Mouse (Mus musculus) intestine, embryonic 16.5 days (tissue): ENCODE results near the gene Htatip2. TPM values are rescaled to one million over a fixed set of nuclear protein-coding genes. Genes with fewer than 3 reads are reported as not detected.

Experiments used
- ATAC-seq: fragments of 200-750 bp; cut with Nextera tagmentation; 2 replicates; pipeline ENCODE4 v1.8.0; 2017; ENCODE audit warnings: moderate TSS enrichment, moderate library complexity
- H3K27ac ChIP-seq: fragments of 300-500 bp; sonication (generic); 2 replicates; pipeline ENCODE4 v1.5.1; 2014; ENCODE audit warnings: mild to moderate bottlenecking, low read length
- H3K27me3 ChIP-seq: fragments of 300-500 bp; sonication (generic); replicated peaks from 2 replicates; pipeline ENCODE4 v1.6.1; 2014; ENCODE audit warnings: low read length, control low read depth, mixed read lengths; ENCODE audit not compliant: control insufficient read depth, insufficient read depth
- H3K36me3 ChIP-seq: fragments of 300-500 bp; sonication (generic); 2 replicates; pipeline ENCODE4 v1.6.1; 2014; ENCODE audit warnings: low read length, control low read depth; ENCODE audit not compliant: control insufficient read depth, insufficient read depth
- H3K4me1 ChIP-seq: fragments of 300-500 bp; sonication (generic); 2 replicates; pipeline ENCODE4 v1.6.1; 2014; ENCODE audit warnings: low read length, control low read depth, mixed read lengths; ENCODE audit not compliant: control insufficient read depth, insufficient read depth
- H3K4me2 ChIP-seq: fragments of 300-500 bp; sonication (generic); 2 replicates; pipeline ENCODE4 v1.6.1; 2014; ENCODE audit warnings: low read depth, low read length, control low read depth
- H3K4me3 ChIP-seq: fragments of 300-500 bp; sonication (generic); 2 replicates; pipeline ENCODE4 v1.5.1; 2014; ENCODE audit warnings: mild to moderate bottlenecking, low read length
- H3K9ac ChIP-seq: fragments of 300-500 bp; sonication (generic); 2 replicates; pipeline ENCODE4 v1.6.1; 2014; ENCODE audit warnings: low read depth, low read length
- H3K9me3 ChIP-seq: fragments of 300-500 bp; sonication (generic); 2 replicates; pipeline ENCODE4 v1.6.1; 2016; ENCODE audit warnings: low read length, control low read depth; ENCODE audit not compliant: control insufficient read depth
- WGBS: fragments of 180-500 bp; shearing (Covaris S2); extraction: QIAGEN DNeasy Blood & Tissue Kit; methylation state at CpG from one replicate; pipeline ENCODE4 v1.1.7; 2014; 5-methylcytosine and 5-hydroxymethylcytosine counted together
- polyA plus RNA-seq: library from polyadenylated mRNA; unstranded; fragments of >200 nt; fragmentation: Nextera tagmentation; extraction: Ambion mirVana; gene quantifications from 2 replicates; pipeline ENCODE4 v1.2.1, GENCODE M21; 2015

The Htatip2 gene
- polyA plus RNA-seq, 1 experiment from 2014 or later = 26.0 TPM

- WGBS = 95% methylated on average over 2 of the region's 2 CpGs
- peaks cover 3% of the 10 kb centered on the region for H3K36me3 ChIP-seq
- no peak overlapping the region for H3K27ac ChIP-seq
- no peak overlapping the region for H3K4me2 ChIP-seq
- H3K27me3 ChIP-seq = no peaks in the 10 kb centered on the region
- ATAC-seq = no peak
- H3K9ac ChIP-seq = no peak overlapping the region
- no peaks in the 10 kb centered on the region for H3K9me3 ChIP-seq
- no peak overlapping the region for H3K4me3 ChIP-seq
- H3K4me1 ChIP-seq = peaks cover 10% of the 10 kb centered on the region; the same call in 1 of the 2 replicates
Measured at GRCm38 (mm10) chr7:49783017-49783416, 24.1 kb downstream of the Htatip2 start.

GRCm38 (mm10) chr7:49785141-49785540 lies 26.2 kb downstream of the Htatip2 start:
- 95% methylated on average over 7 of the region's 7 CpGs for WGBS
- H3K27ac ChIP-seq = no peak overlapping the region

GRCm38 (mm10) chr7:49786618-49787382 lies 27.9 kb downstream of the Htatip2 start:
- no peak overlapping the region for H3K9ac ChIP-seq
- no peaks in the 10 kb centered on the region for H3K9me3 ChIP-seq
- no peaks in the 10 kb centered on the region for H3K27me3 ChIP-seq
- 57% methylated on average over 12 of the region's 12 CpGs for WGBS
- H3K4me1 ChIP-seq = no peaks in the 10 kb centered on the region
- peaks cover under 1% of the 10 kb centered on the region for H3K36me3 ChIP-seq
- H3K27ac ChIP-seq = no peak overlapping the region
- H3K4me2 ChIP-seq = no peak overlapping the region
- H3K4me3 ChIP-seq = no peak overlapping the region
- no peak for ATAC-seq

More at GRCm38 (mm10) chr7:49785141-49785540, 26.2 kb downstream of the Htatip2 start:
- no peak overlapping the region for H3K9ac ChIP-seq
- no peak overlapping the region for H3K4me3 ChIP-seq
- H3K36me3 ChIP-seq = peaks cover 3% of the 10 kb centered on the region
- H3K9me3 ChIP-seq = no peaks in the 10 kb centered on the region
- no peaks in the 10 kb centered on the region for H3K4me1 ChIP-seq
- no peak overlapping the region for H3K4me2 ChIP-seq
- ATAC-seq = no peak
- no peaks in the 10 kb centered on the region for H3K27me3 ChIP-seq

DNA sequence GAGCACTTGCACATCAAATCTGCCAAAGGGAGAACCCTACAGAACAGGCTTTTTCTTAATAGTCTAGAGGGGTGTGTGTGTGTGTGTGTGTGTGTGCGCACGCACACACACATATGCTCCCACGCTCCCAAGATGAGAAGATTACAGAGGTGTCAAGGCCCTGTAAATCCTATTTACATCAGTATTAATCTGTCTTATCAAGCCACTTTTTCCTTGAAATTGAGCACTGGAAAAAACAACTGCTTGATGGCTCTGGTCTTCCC lies 28.4 kb downstream of the Htatip2 start:
- no peak for ATAC-seq
- Histone ChIP-seq H3K4me3 (no peak overlapping the region), H3K9ac (no peak overlapping the region), H3K9me3 (no peaks in the 10 kb centered on the region), H3K4me1 (no peaks in the 10 kb centered on the region), H3K27me3 (no peaks in the 10 kb centered on the region), H3K36me3 (peaks cover 2% of the 10 kb centered on the region; the same call in 1 of the 2 replicates), H3K27ac (no peak overlapping the region), H3K4me2 (no peak overlapping the region)
- 98% methylated on average over 3 of the region's 3 CpGs for WGBS

DNA sequence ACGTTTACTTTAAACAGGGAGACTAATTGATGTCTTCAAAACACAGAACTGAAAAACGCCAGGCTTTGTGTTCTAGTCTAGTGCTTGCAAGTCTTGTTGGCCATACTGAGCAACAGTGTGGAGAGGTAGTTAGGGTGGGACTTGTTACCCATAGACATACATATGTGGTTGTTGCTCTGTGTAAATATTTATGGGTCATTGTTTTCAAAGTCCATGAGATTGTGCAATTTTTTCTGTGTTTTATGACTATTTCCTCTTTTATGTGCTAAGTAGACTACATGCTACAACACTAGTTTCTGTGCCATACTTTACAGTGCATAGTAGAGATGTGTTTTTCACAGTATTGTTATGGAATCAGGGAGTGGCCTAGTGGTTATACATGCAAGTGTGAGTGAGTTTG lies 35.4 kb downstream of the Htatip2 start:
- H3K4me3 ChIP-seq = no peak overlapping the region
- no peak overlapping the region for H3K4me2 ChIP-seq
- H3K9me3 ChIP-seq = no peaks in the 10 kb centered on the region
- H3K27me3 ChIP-seq = no peaks in the 10 kb centered on the region
- 71% methylated on average over 2 of the region's 2 CpGs for WGBS
- peaks cover 9% of the 10 kb centered on the region; the same call in 1 of the 2 replicates for H3K36me3 ChIP-seq
- no peak for ATAC-seq
- H3K4me1 ChIP-seq = no peaks in the 10 kb centered on the region
- H3K9ac ChIP-seq = no peak overlapping the region
- H3K27ac ChIP-seq = no peak overlapping the region

DNA sequence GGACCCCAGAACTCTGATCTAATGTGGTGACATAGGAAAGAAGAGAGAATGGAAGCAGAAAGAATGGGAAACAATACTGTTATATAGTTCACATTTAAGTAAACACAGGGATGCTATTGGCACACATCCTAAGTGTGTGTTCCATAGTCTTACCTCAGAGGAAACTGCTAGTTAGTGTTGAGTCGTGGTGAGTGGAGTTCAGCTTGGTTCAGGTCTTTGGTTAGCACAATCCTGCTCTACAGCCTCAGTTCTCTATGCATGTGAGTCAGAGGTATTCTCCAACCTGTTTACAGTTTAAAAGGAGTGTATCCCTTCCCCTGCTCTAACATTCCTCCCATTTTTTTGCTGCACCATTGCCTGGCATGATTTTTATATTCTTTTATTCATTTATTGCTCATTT lies 38.3 kb downstream of the Htatip2 start:
- H3K4me2 ChIP-seq = no peak overlapping the region
- no peaks in the 10 kb centered on the region for H3K9me3 ChIP-seq
- H3K4me1 ChIP-seq = no peaks in the 10 kb centered on the region
- no peak overlapping the region for H3K9ac ChIP-seq
- no peak overlapping the region for H3K27ac ChIP-seq
- 82% methylated on average over 1 of the region's 1 CpGs for WGBS
- H3K36me3 ChIP-seq = peaks cover 6% of the 10 kb centered on the region; the same call in 1 of the 2 replicates
- H3K27me3 ChIP-seq = no peaks in the 10 kb centered on the region
- no peak overlapping the region for H3K4me3 ChIP-seq
- ATAC-seq = no peak

DNA sequence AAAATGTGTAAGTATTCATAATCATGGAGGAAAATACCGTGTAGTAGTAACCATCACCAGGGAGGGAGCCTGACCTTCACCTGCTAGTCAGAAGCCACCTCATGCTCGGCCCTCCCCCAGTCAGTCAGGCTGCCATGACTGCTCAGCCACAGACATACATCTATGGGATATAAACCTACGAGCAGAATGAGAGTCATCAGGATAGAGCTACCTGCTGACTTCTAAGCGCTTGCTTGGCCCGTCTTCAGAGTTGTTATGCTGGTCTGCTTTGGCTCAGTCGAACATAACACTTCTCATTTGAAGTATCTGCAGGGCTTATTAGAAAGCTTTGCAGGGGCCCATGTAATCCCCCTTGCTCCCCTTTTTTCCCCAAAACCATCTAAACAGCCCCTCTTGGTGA lies 44.6 kb downstream of the Htatip2 start:
- H3K36me3 ChIP-seq = no peaks in the 10 kb centered on the region
- H3K4me2 ChIP-seq = no peak overlapping the region
- H3K4me1 ChIP-seq = no peaks in the 10 kb centered on the region
- no peak for ATAC-seq
- no peaks in the 10 kb centered on the region for H3K27me3 ChIP-seq
- H3K27ac ChIP-seq = no peak overlapping the region
- WGBS = 85% methylated on average over 6 of the region's 6 CpGs
- H3K9ac ChIP-seq = no peak overlapping the region
- no peak overlapping the region for H3K4me3 ChIP-seq
- no peaks in the 10 kb centered on the region for H3K9me3 ChIP-seq

DNA sequence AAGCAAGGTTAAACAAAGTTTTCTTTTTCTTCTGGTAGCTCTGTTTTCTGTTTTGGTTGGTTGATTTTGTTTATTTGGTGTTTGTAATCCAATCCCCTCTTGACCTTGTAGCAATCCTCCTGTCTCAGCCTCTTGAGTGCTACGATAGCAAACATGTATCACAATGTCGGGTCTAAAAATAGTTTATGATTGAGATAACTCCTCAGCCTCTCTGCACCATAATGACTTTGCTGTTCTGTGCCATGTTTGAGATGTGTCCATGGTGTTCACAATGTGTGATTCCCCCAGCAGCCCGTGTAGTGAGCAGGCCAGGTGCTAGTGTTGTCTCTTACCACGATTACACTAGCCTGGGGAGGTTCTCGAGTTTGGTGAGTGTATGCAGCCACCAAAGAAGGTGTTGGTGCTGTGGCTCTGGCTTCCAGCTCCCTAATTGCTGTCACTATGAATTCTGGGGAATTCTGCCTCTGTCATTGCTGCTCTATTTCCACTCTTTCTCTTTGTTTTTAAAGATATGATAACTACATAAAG lies 45.8 kb downstream of the Htatip2 start:
- Histone ChIP-seq H3K4me2 (no peak overlapping the region), H3K9ac (no peak overlapping the region), H3K27ac (no peak overlapping the region), H3K27me3 (no peaks in the 10 kb centered on the region), H3K4me1 (no peaks in the 10 kb centered on the region), H3K9me3 (no peaks in the 10 kb centered on the region), H3K4me3 (no peak overlapping the region), H3K36me3 (no peaks in the 10 kb centered on the region)
- no peak for ATAC-seq
- 59% methylated on average over 5 of the region's 5 CpGs for WGBS

DNA sequence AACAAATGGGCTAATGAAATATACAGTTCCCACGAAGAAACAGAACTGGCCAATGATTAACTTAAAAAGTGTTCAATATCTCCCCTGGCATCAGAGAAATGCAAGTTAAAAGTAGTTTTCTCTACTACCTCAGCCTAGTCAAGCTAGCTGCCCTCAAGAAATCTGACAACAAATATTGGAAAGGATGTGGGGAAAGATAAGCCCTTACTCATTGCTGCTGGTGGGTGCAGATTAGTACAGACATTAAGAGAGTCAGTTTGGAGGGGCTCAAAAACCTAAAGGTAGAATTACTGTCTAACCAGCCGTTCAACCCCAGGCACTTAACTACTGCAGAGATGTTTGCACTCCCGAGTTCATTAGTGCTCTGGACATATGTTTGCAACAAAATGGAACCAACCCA lies 46.7 kb downstream of the Htatip2 start:
- H3K27me3 ChIP-seq = no peaks in the 10 kb centered on the region
- WGBS = 39% methylated on average over 3 of the region's 3 CpGs
- H3K36me3 ChIP-seq = no peaks in the 10 kb centered on the region
- no peak overlapping the region for H3K4me2 ChIP-seq
- no peak overlapping the region for H3K9ac ChIP-seq
- H3K9me3 ChIP-seq = no peaks in the 10 kb centered on the region
- H3K27ac ChIP-seq = no peak overlapping the region
- no peak for ATAC-seq
- no peaks in the 10 kb centered on the region for H3K4me1 ChIP-seq
- no peak overlapping the region for H3K4me3 ChIP-seq
